In genomic region chr7:5056651-5057263, GRCm38 (mm10) we compare ENCODE assay signal across 8 mouse cellular contexts. TPM values are rescaled to one million over a fixed set of nuclear protein-coding genes. Genes with fewer than 3 reads are reported as not detected.
A peak's percentile ranks its signal among the peaks of the same experiment; 100 is the strongest.
DNase-seq lines count a peak whose midpoint lies in the region; ATAC-seq and TF ChIP-seq lines count a peak whose summit lies in the region.

No protein-coding gene starts in this region.

- peaks cover 3% of the 10 kb centered on the region; the same call in 1 of the 2 replicates for H3K4me1 ChIP-seq in kidney, adult 2 months (ENCODE audit: control insufficient read depth, insufficient read depth, low read length)
- H3K4me1 ChIP-seq in limb, embryonic 12.5 days (replicated peaks): peaks cover 54% of the 10 kb centered on the region
- H3K4me1 ChIP-seq in thymus, adult 2 months (replicated peaks; ENCODE audit: control insufficient read depth, insufficient read depth, low read length): peaks cover 29% of the 10 kb centered on the region

- DNase-seq in kidney, adult 2 months: no peak
- DNase-seq in kidney, adult 9 months: no peak
- DNase-seq in cerebellum, adult 9-10 months: peak; percentile 72
- DNase-seq in frontal cortex, postnatal 36 days (ENCODE audit: low spot score in 2 of 2): peak; percentile 52 to 68
- peak; percentile 55 for DNase-seq in retina, postnatal 1 day
- no peak for DNase-seq in thymus, adult 2 months
- no peak for DNase-seq in adrenal gland, adult 18-20 months (ENCODE audit: low spot score in 2 of 2)

- H3K4me2 ChIP-seq in limb, embryonic 12.5 days: peak overlapping the region; percentile 83

- no peak for ATAC-seq in limb, embryonic 12.5 days (ENCODE audit: insufficient number of reproducible peaks, insufficient read depth, low FRiP score, low TSS enrichment, low read depth)

- peak overlapping the region; percentile 43 for H3K4me3 ChIP-seq in kidney, adult 2 months (ENCODE audit: insufficient read depth, low read depth, low read length)
- H3K4me3 ChIP-seq in limb, embryonic 12.5 days (replicated peaks): peak overlapping the region; percentile 61
- no peak overlapping the region for H3K4me3 ChIP-seq in thymus, adult 2 months (ENCODE audit: control insufficient read depth, insufficient read depth, low read length)

- H3K36me3 ChIP-seq in kidney, adult 2 months (ENCODE audit: control insufficient read depth, insufficient read depth, low read length): no peaks in the 10 kb centered on the region
- H3K36me3 ChIP-seq in limb, embryonic 12.5 days: 0 out of 2 replicates have a peak, but pooled peaks cover 3% of the 10 kb centered on the region
- no peaks in the 10 kb centered on the region for H3K36me3 ChIP-seq in thymus, adult 2 months (ENCODE audit: control insufficient read depth, insufficient read depth, low read length)

- 0 out of 2 replicates have a peak, but pooled peaks cover 3% of the 10 kb centered on the region for H3K9me3 ChIP-seq in limb, embryonic 12.5 days

- H3K27me3 ChIP-seq in kidney, adult 2 months (replicated peaks; ENCODE audit: control insufficient read depth, insufficient read depth, low read length): peaks cover 1% of the 10 kb centered on the region; the same call in 1 of the 2 replicates
- H3K27me3 ChIP-seq in limb, embryonic 12.5 days: peaks cover 74% of the 10 kb centered on the region
- H3K27me3 ChIP-seq in thymus, adult 2 months (ENCODE audit: control insufficient read depth, insufficient read depth, low read length): peaks cover 37% of the 10 kb centered on the region

- WGBS in kidney, adult 2 months: 3% methylated on average over 51 of the region's 55 CpGs
- WGBS in limb, embryonic 12.5 days: 2% methylated on average over 52 of the region's 55 CpGs
- WGBS in thymus, adult 2 months: 10% methylated on average over 55 of the region's 55 CpGs

- no peak for TF ChIP-seq POLR2A in kidney, adult 2 months (IDR thresholded peaks at IDR 0.05; ENCODE audit: low read depth, low read length)
- no peak for TF ChIP-seq POLR2A in thymus, adult 2 months (IDR thresholded peaks at IDR 0.05; ENCODE audit: control insufficient read depth, extremely low read depth, insufficient read depth, low read length, poor library complexity)

- peak overlapping the region; percentile 84 for H3K9ac ChIP-seq in limb, embryonic 12.5 days (replicated peaks)

- TF ChIP-seq CTCF in kidney, adult 2 months (conservative IDR thresholded peaks at IDR 0.05; ENCODE audit: insufficient read depth, insufficient read length, low read depth, low read length): no peak
- TF ChIP-seq CTCF in thymus, adult 2 months (IDR thresholded peaks at IDR 0.05; ENCODE audit: borderline replicate concordance, control insufficient read depth, extremely low read depth, insufficient read depth, low read length, poor library complexity): no peak

- no peak overlapping the region for H3K27ac ChIP-seq in kidney, adult 2 months (ENCODE audit: insufficient read depth, low read depth, low read length)
- H3K27ac ChIP-seq in limb, embryonic 12.5 days: no peak overlapping the region
- no peak overlapping the region for H3K27ac ChIP-seq in thymus, adult 2 months (ENCODE audit: control insufficient read depth, insufficient read depth, low read length)

RNA-seq across cellular contexts. Expression of gene U2af2, which starts 5.2 kb away (rescaled TPM):
- polyA plus RNA-seq in kidney, adult 2 months (2012; rRNA removed): 132 and 153 TPM in 2 replicates
- polyA plus RNA-seq in limb, embryonic 12.5 days (2016; fragmentation: Nextera tagmentation; extraction: Ambion mirVana): 171 and 175 TPM in 2 replicates
- 437 and 438 TPM in 2 replicates for polyA plus RNA-seq in thymus, adult 2 months (2012; rRNA removed)
- 100 to 1,000 TPM; 145 to 156 TPM for total RNA-seq in adrenal gland, adult 18-20 months (2021)

RNA-seq across cellular contexts. Expression of gene Zfp580, which starts 5.4 kb away (rescaled TPM):
- polyA plus RNA-seq in kidney, adult 2 months (2012; rRNA removed): 17.0 and 17.1 TPM in 2 replicates
- 29.3 and 39.6 TPM in 2 replicates for polyA plus RNA-seq in limb, embryonic 12.5 days (2016; fragmentation: Nextera tagmentation; extraction: Ambion mirVana)
- 29.9 and 42.3 TPM in 2 replicates for polyA plus RNA-seq in thymus, adult 2 months (2012; rRNA removed)
- 1 to 10 TPM; 5.1 to 5.7 TPM for total RNA-seq in adrenal gland, adult 18-20 months (2021)

RNA-seq across cellular contexts. Expression of gene Zfp784, which starts 18.5 kb away (rescaled TPM):
- 6.4 and 6.8 TPM in 2 replicates for polyA plus RNA-seq in kidney, adult 2 months (2012; rRNA removed)
- polyA plus RNA-seq in limb, embryonic 12.5 days (2016; fragmentation: Nextera tagmentation; extraction: Ambion mirVana): 4.7 and 5.2 TPM in 2 replicates
- polyA plus RNA-seq in thymus, adult 2 months (2012; rRNA removed): 5.2 and 6.3 TPM in 2 replicates
- 1 to 10 TPM; 3.4 to 4.1 TPM for total RNA-seq in adrenal gland, adult 18-20 months (2021)

RNA-seq across cellular contexts. Expression of gene 4632433K11Rik, which starts 22.8 kb away (rescaled TPM):
- not detected in 2 replicates for polyA plus RNA-seq in kidney, adult 2 months (2012; rRNA removed)
- not detected in 2 replicates for polyA plus RNA-seq in limb, embryonic 12.5 days (2016; fragmentation: Nextera tagmentation; extraction: Ambion mirVana)
- polyA plus RNA-seq in thymus, adult 2 months (2012; rRNA removed): not detected in 2 replicates
- not detected for total RNA-seq in adrenal gland, adult 18-20 months (2021)

RNA-seq across cellular contexts. Expression of gene Epn1, which starts 23.3 kb away (rescaled TPM):
- 243 and 262 TPM in 2 replicates for polyA plus RNA-seq in kidney, adult 2 months (2012; rRNA removed)
- polyA plus RNA-seq in limb, embryonic 12.5 days (2016; fragmentation: Nextera tagmentation; extraction: Ambion mirVana): 62.8 and 67.3 TPM in 2 replicates
- polyA plus RNA-seq in thymus, adult 2 months (2012; rRNA removed): 230 and 280 TPM in 2 replicates
- total RNA-seq in adrenal gland, adult 18-20 months (2021): 100 to 1,000 TPM; 140 to 142 TPM

Comparison
In these comparisons a context has a peak if more than half of its experiments do, and no peak if none do; other contexts are left out.
1. DNase-seq: peak in cerebellum, adult 9-10 months (single experiment), frontal cortex, postnatal 36 days (2 of 2) and retina, postnatal 1 day (single experiment); none in kidney, adult 2 months (single experiment), kidney, adult 9 months (single experiment), thymus, adult 2 months (single experiment) and adrenal gland, adult 18-20 months (0 of 2).